ENCODE assay signal across 9 mouse cellular contexts in genomic region chr1:181615866-181616491, GRCm38 (mm10). TPM values are rescaled to one million over a fixed set of nuclear protein-coding genes. Genes with fewer than 3 reads are reported as not detected.
A peak's percentile ranks its signal among the peaks of the same experiment; 100 is the strongest.
DNase-seq lines count a peak whose midpoint lies in the region; ATAC-seq lines count a peak whose summit lies in the region.
"Had no signal": no experiment of that assay in that cellular context is flagged by ENCODE, and none has a peak within 500 bp of the region (broad histone marks: within the 10 kb centered on the region; RNA-seq: fewer than 3 reads in every experiment).

No protein-coding gene starts in this region.

- no peaks in the 10 kb centered on the region for H3K36me3 ChIP-seq in forebrain, embryonic 16.5 days (ENCODE audit: control insufficient read depth, insufficient read depth)
- H3K36me3 ChIP-seq in midbrain, embryonic 16.5 days (ENCODE audit: control insufficient read depth, insufficient read depth, low read length), result no peaks in the 10 kb centered on the region

- H3K4me1 ChIP-seq in forebrain, embryonic 16.5 days (replicated peaks; ENCODE audit: control insufficient read depth, insufficient read depth, low read length), result no peaks in the 10 kb centered on the region
- no peaks in the 10 kb centered on the region for H3K4me1 ChIP-seq in midbrain, embryonic 16.5 days (ENCODE audit: control insufficient read depth, insufficient read depth, low read length)

- H3K4me3 ChIP-seq in forebrain, embryonic 16.5 days (replicated peaks; ENCODE audit: low read length), result no peak overlapping the region
- H3K4me3 ChIP-seq in midbrain, embryonic 16.5 days (ENCODE audit: low read depth, low read length), result no peak overlapping the region
- H3K4me3 ChIP-seq: erythroblast, embryonic 14.5 days had no signal

- peak; percentile 32 to 44 for DNase-seq in urinary bladder, adult 18-20 months (ENCODE audit: low spot score in 2 of 2)
- DNase-seq in urinary bladder, postnatal 10 days (ENCODE audit: low spot score), result no peak
- peak; percentile 72 to 75 for DNase-seq in cerebellum, adult 18-20 months
- DNase-seq in left cerebral cortex, adult 8-10 months (ENCODE audit: low spot score in 2 of 2), result peak; percentile 38 to 39
- peak; percentile 49 to 73 for DNase-seq in spleen, postnatal 4 days (ENCODE audit: low spot score in 2 of 2)

- no peak overlapping the region for H3K4me2 ChIP-seq in forebrain, embryonic 16.5 days (ENCODE audit: low read length)
- H3K4me2 ChIP-seq in midbrain, embryonic 16.5 days (ENCODE audit: low read length), result no peak overlapping the region

- WGBS in forebrain, embryonic 16.5 days, result 43% methylated on average over 11 of the region's 11 CpGs
- WGBS in midbrain, embryonic 16.5 days, result 49% methylated on average over 11 of the region's 11 CpGs

- no peak overlapping the region for H3K27ac ChIP-seq in forebrain, embryonic 16.5 days (ENCODE audit: low read length)
- H3K27ac ChIP-seq in midbrain, embryonic 16.5 days (ENCODE audit: low read length), result no peak overlapping the region

- ATAC-seq in forebrain, embryonic 16.5 days, result peak; percentile 80
- ATAC-seq in inflammation-experienced regulatory T-cells, adult 6 months, result peak; percentile 74
- ATAC-seq in midbrain, embryonic 16.5 days, result 0 out of 2 replicates have a peak, but pooled peaks have one; percentile 58

- H3K9ac ChIP-seq in forebrain, embryonic 16.5 days (replicated peaks; ENCODE audit: low read depth, low read length), result no peak overlapping the region
- no peak overlapping the region for H3K9ac ChIP-seq in midbrain, embryonic 16.5 days (ENCODE audit: low read depth, low read length)

- H3K9me3 ChIP-seq in forebrain, embryonic 16.5 days (ENCODE audit: control insufficient read depth, low read length), result no peaks in the 10 kb centered on the region
- H3K9me3 ChIP-seq in midbrain, embryonic 16.5 days (replicated peaks; ENCODE audit: control insufficient read depth, low read length, poor library complexity, severe bottlenecking), result no peaks in the 10 kb centered on the region

- no peaks in the 10 kb centered on the region for H3K27me3 ChIP-seq in forebrain, embryonic 16.5 days (replicated peaks; ENCODE audit: control insufficient read depth, insufficient read depth, low read length)
- no peaks in the 10 kb centered on the region for H3K27me3 ChIP-seq in midbrain, embryonic 16.5 days (ENCODE audit: control insufficient read depth, insufficient read depth, low read depth, low read length)

RNA-seq across cellular contexts. Expression of gene Dnah14, which starts 39.6 kb away (rescaled TPM):
- 0.42 and 0.51 TPM in 2 replicates for polyA plus RNA-seq in forebrain, embryonic 16.5 days (2015; fragmentation: Nextera tagmentation; extraction: Ambion mirVana)
- 1 to 10 TPM; 3.0 to 5.2 (median 3.1) TPM for polyA plus RNA-seq in inflammation-experienced regulatory T-cells, adult 6 months (2017; shearing (Covaris generic))
- total RNA-seq in left cerebral cortex, adult 8-10 months (2022), result 1 to 10 TPM; 1.3 to 1.7 (median 1.3) TPM
- 0.36 and 0.50 TPM in 2 replicates for polyA plus RNA-seq in midbrain, embryonic 16.5 days (2015; fragmentation: Nextera tagmentation; extraction: Ambion mirVana)
- polyA plus RNA-seq: erythroblast, embryonic 14.5 days had no signal
